Mouse (Mus musculus): Measurements from ENCODE around the gene Pkd1l3. TPM values are rescaled to one million over a fixed set of nuclear protein-coding genes. Genes with fewer than 3 reads are reported as not detected.

Gene Pkd1l3
- polyA plus RNA-seq, 1 experiment, result 0.11 TPM

DNA sequence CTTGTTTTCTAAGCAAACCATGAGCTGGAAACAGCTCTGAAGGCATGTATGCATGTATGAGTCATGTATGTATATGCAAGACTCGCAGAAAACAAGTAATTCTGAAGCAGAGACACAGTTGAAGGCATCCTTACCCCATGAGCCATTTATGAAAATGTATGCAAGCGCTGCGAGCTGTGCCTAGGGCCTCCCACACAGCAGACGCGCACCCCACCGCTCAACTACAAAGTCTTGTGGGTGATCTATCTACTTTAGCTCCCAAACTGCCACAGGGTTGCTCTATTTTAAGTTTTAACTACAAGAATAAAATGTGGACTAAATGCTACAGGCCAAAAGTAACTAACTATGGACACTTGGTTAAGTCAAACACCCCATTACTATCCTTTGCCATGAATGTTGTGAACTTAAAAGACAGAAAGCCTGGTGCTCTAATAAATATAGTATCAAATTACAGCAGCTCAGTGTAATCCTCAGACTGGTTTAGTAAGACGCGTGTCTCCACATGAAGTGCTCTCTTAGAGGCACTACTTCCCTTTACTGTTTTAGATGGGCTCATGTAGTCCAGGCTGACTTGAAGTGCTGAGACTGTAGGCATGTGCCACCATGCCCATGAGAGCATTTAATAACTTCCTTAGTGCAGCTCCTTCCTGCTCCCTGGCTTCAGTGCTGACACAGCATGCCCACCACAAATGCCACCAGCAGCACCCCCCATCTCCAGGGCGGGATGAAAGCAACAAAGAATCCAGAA, 61.8 kb downstream of the Pkd1l3 start:
- no peak overlapping the region for H3K4me3 ChIP-seq (ENCODE audit: insufficient read depth, low read depth, low read length)
- H3K27ac ChIP-seq (ENCODE audit: insufficient read depth, low read depth, low read length), result no peak overlapping the region
- peaks cover 2% of the 10 kb centered on the region for H3K4me1 ChIP-seq (ENCODE audit: control insufficient read depth, insufficient read depth, low read length)
- 93% methylated on average over 9 of the region's 9 CpGs for WGBS
- H3K27me3 ChIP-seq (replicated peaks; ENCODE audit: control insufficient read depth, insufficient read depth, low read length), result no peaks in the 10 kb centered on the region
- peaks cover 27% of the 10 kb centered on the region for H3K36me3 ChIP-seq (ENCODE audit: control insufficient read depth, insufficient read depth, low read length)
- DNase-seq, result no peak
- TF ChIP-seq POLR2A (IDR thresholded peaks at IDR 0.05; ENCODE audit: low read depth, low read length) (no peak), CTCF (conservative IDR thresholded peaks at IDR 0.05; ENCODE audit: insufficient read depth, insufficient read length, low read depth, low read length) (no peak)

DNA sequence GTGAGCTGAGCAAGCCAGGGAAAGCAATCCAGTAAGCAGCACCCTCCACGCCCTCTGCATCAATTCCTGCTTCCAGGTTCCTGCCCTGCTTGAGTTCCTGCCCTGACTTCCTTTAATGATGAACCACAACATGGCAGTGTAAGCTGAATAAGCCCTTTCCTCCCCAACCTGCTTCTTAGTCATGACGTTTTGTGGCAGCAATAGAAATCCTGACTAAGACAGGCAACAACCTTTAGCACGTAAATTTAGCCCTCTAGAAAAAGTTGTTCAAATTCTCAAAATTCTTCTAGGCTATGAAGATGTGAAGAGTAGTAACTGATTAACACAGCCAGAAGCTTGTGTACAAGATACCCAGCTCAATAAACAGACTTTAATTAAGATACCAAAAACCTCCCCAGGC, 67.2 kb downstream of the Pkd1l3 start:
- no peak overlapping the region for H3K4me3 ChIP-seq (ENCODE audit: insufficient read depth, low read depth, low read length)
- TF ChIP-seq POLR2A (IDR thresholded peaks at IDR 0.05; ENCODE audit: low read depth, low read length) (no peak), CTCF (conservative IDR thresholded peaks at IDR 0.05; ENCODE audit: insufficient read depth, insufficient read length, low read depth, low read length) (no peak)
- H3K27me3 ChIP-seq (replicated peaks; ENCODE audit: control insufficient read depth, insufficient read depth, low read length), result no peaks in the 10 kb centered on the region
- peaks cover 13% of the 10 kb centered on the region for H3K4me1 ChIP-seq (ENCODE audit: control insufficient read depth, insufficient read depth, low read length)
- H3K27ac ChIP-seq (ENCODE audit: insufficient read depth, low read depth, low read length), result 0 out of 2 replicates have a peak overlapping the region, but pooled peaks have one; percentile 41
- DNase-seq, result peak; percentile 43
- 35% methylated on average over 3 of the region's 3 CpGs for WGBS
- H3K36me3 ChIP-seq (ENCODE audit: control insufficient read depth, insufficient read depth, low read length), result peaks cover 15% of the 10 kb centered on the region

- Histone ChIP-seq H3K4me1 (ENCODE audit: control insufficient read depth, insufficient read depth, low read length) (peaks cover 13% of the 10 kb centered on the region), H3K4me3 (ENCODE audit: insufficient read depth, low read depth, low read length) (no peak overlapping the region), H3K27me3 (replicated peaks; ENCODE audit: control insufficient read depth, insufficient read depth, low read length) (no peaks in the 10 kb centered on the region), H3K36me3 (ENCODE audit: control insufficient read depth, insufficient read depth, low read length) (peaks cover 13% of the 10 kb centered on the region), H3K27ac (ENCODE audit: insufficient read depth, low read depth, low read length) (0 out of 2 replicates have a peak overlapping the region, but pooled peaks have one; percentile 10)
- 75% methylated on average over 5 of the region's 5 CpGs for WGBS
- TF ChIP-seq POLR2A (IDR thresholded peaks at IDR 0.05; ENCODE audit: low read depth, low read length) (no peak), CTCF (conservative IDR thresholded peaks at IDR 0.05; ENCODE audit: insufficient read depth, insufficient read length, low read depth, low read length) (no peak)
- no peak for DNase-seq
These were observed 67.8 kb downstream of the Pkd1l3 start for GRCm38 (mm10) chr8:109682120-109682519.

- H3K36me3 ChIP-seq (ENCODE audit: control insufficient read depth, insufficient read depth, low read length), result no peaks in the 10 kb centered on the region
- H3K27ac ChIP-seq (ENCODE audit: insufficient read depth, low read depth, low read length), result no peak overlapping the region
- no peak for TF ChIP-seq CTCF (conservative IDR thresholded peaks at IDR 0.05; ENCODE audit: insufficient read depth, insufficient read length, low read depth, low read length)
- no peak for TF ChIP-seq POLR2A (IDR thresholded peaks at IDR 0.05; ENCODE audit: low read depth, low read length)
- H3K27me3 ChIP-seq (replicated peaks; ENCODE audit: control insufficient read depth, insufficient read depth, low read length), result no peaks in the 10 kb centered on the region
- no peak for DNase-seq
- H3K4me1 ChIP-seq (ENCODE audit: control insufficient read depth, insufficient read depth, low read length), result peaks cover 14% of the 10 kb centered on the region
- no peak overlapping the region for H3K4me3 ChIP-seq (ENCODE audit: insufficient read depth, low read depth, low read length)
- WGBS, result 84% methylated on average over 5 of the region's 5 CpGs
These were observed 72.9 kb downstream of the Pkd1l3 start for GRCm38 (mm10) chr8:109687248-109687647.

GRCm38 (mm10) chr8:109691769-109692168, 77.5 kb downstream of the Pkd1l3 start:
- DNase-seq, result peak; percentile 12

DNA sequence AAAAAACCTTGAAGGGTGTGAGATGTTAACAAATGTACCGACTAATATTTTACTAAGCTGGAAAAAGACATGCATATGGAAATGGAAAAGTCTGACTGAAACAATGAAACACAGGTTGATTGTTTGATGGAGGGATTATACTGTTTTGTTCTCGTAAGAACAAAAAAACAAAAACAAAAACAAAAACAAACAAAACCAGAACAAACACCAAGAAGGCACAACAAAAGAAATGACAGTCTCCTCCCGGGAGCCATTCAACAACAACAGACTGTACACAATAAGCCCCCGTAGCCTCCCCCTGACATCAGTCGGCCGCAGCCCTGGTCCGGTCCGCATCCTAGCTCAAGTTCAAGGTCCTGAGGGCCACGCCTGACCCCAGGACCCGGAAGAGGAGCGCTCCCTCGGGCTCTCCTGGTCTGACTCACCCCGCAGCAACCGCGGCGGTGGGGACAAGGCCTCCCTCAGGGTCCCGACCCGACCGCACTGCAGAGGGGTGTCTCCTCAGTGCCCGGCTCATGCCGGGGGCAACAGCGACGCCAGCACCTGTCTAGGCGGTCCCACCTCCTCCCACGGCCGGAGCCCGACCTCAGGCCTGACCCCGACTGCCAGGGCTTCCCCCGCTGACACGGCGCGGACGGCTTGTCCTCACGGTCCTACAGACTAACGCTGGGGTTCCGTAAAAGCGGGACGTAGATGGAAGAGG, 78.3 kb downstream of the Pkd1l3 start:
- under 1% methylated on average over 38 of the region's 38 CpGs for WGBS
- Histone ChIP-seq H3K27me3 (replicated peaks; ENCODE audit: control insufficient read depth, insufficient read depth, low read length) (no peaks in the 10 kb centered on the region), H3K4me3 (ENCODE audit: insufficient read depth, low read depth, low read length) (peak overlapping the region; percentile 94), H3K4me1 (ENCODE audit: control insufficient read depth, insufficient read depth, low read length) (peaks cover 9% of the 10 kb centered on the region), H3K27ac (ENCODE audit: insufficient read depth, low read depth, low read length) (peak overlapping the region; percentile 88), H3K36me3 (ENCODE audit: control insufficient read depth, insufficient read depth, low read length) (no peaks in the 10 kb centered on the region)
- no peak for TF ChIP-seq CTCF (conservative IDR thresholded peaks at IDR 0.05; ENCODE audit: insufficient read depth, insufficient read length, low read depth, low read length)
- no peak for TF ChIP-seq POLR2A (IDR thresholded peaks at IDR 0.05; ENCODE audit: low read depth, low read length)
- DNase-seq, result no peak

More at GRCm38 (mm10) chr8:109691769-109692168, 77.5 kb downstream of the Pkd1l3 start:
- H3K36me3 ChIP-seq (ENCODE audit: control insufficient read depth, insufficient read depth, low read length), result no peaks in the 10 kb centered on the region
- H3K27me3 ChIP-seq (replicated peaks; ENCODE audit: control insufficient read depth, insufficient read depth, low read length), result no peaks in the 10 kb centered on the region
- no peak overlapping the region for H3K27ac ChIP-seq (ENCODE audit: insufficient read depth, low read depth, low read length)
- WGBS, result 36% methylated on average over 5 of the region's 5 CpGs
- no peak for TF ChIP-seq POLR2A (IDR thresholded peaks at IDR 0.05; ENCODE audit: low read depth, low read length)
- TF ChIP-seq CTCF (conservative IDR thresholded peaks at IDR 0.05; ENCODE audit: insufficient read depth, insufficient read length, low read depth, low read length), result peak; percentile 21; the same call in 1 of the 2 replicates
- H3K4me1 ChIP-seq (ENCODE audit: control insufficient read depth, insufficient read depth, low read length), result peaks cover 12% of the 10 kb centered on the region
- H3K4me3 ChIP-seq (ENCODE audit: insufficient read depth, low read depth, low read length), result no peak overlapping the region
